Mouse (Mus musculus) right cerebral cortex, postnatal 4 days (tissue): ENCODE data around the gene Tnr.

Experiments
- DNase-seq: peaks from one replicate; pipeline ENCODE4 v3.0.0-alpha.2; 2022

Gene Tnr

DNA sequence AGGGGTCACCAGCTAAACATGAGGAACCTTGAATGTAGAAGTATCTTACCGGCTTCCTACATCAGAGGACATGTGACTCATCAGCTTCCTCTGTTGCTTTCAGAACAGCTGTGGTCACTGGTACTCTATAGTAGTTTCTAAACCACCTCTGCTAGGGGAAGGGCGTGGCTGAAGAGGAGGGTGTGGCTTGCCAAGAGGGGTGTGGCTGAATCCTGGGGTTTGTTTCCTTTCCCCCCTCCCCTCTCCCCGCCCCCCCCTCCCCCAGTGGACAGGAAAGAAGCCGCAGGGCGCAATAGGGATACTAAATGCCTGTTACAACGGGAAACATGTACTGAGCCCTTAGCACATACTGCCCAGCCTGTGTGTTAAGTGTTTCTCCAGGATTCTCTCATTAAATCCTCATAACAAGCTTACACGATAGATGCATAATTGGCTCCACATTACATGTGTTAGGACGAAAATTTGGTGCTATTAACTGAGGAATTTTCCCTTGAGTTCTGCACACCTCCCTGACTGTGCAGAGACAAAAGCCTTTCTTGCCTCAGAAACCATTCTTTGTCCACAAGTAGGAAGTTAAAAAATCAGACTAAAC lies 289.3 kb downstream of the Tnr start:
- DNase-seq, result no peak

GRCm38 (mm10) chr1:159814348-159814747 lies 290.8 kb downstream of the Tnr start:
- DNase-seq, result no peak

DNA sequence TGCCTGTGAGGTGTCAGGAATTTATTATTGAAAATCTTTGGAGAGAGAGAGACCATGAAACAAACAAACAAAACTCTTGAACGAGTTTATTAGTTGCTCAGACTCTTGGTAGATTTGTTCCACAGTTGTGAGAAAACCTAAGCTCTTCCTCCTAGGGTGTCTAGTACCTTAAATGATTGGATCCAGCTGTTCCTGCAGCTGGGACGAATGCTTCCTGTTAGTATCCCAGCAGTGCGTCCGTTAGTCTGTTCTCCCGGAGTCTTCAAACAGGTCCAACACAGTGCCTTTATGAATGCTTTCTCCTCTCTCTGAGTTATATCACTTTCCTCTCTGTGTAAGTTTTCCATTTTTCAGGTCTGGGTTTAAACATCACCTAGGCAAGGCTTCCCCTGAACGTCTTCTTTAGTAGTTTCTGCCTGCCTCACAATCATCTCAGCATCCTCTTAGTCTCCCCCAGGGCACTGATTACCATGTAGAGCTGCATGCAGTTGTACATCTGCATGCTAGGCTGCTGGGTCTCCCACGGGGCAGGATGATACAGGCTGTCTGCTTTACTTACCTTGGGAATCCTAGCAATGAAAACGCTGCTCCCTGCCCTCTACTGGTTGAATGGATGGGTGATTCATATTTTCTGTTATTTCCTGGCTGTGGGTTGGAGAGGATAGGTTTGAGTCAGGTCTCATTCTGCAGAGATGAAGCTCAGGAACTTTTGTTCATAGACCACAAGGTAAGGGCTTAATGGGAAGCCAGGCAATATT lies 293.2 kb downstream of the Tnr start:
- DNase-seq, result no peak

- DNase-seq, result peak; percentile 11
Observed at GRCm38 (mm10) chr1:159819511-159819910, 295.9 kb downstream of the Tnr start.

DNA sequence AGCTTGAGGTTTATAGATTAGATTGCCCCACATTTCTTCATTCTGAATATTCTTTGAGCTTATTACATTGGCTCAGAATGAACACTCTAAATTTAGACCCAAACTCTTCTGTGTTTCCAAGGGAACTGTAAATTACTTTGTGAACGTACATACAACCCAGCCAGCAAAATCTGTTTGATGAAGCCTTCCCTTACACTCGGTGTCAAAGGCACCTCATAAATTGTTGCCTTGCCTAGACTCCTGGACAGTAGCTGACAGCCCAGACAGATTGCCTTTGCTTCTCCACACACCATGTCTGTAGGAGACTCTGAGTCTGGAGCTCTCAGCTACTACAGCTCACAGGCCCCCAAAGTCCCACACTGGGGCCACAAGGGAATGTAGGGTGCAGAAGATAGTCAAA lies 298.8 kb downstream of the Tnr start:
- DNase-seq, result peak; percentile 29

- DNase-seq, result no peak
Observed at GRCm38 (mm10) chr1:159828531-159828930, 305.0 kb downstream of the Tnr start.

GRCm38 (mm10) chr1:159833165-159833564 lies 309.6 kb downstream of the Tnr start:
- no peak for DNase-seq

DNA sequence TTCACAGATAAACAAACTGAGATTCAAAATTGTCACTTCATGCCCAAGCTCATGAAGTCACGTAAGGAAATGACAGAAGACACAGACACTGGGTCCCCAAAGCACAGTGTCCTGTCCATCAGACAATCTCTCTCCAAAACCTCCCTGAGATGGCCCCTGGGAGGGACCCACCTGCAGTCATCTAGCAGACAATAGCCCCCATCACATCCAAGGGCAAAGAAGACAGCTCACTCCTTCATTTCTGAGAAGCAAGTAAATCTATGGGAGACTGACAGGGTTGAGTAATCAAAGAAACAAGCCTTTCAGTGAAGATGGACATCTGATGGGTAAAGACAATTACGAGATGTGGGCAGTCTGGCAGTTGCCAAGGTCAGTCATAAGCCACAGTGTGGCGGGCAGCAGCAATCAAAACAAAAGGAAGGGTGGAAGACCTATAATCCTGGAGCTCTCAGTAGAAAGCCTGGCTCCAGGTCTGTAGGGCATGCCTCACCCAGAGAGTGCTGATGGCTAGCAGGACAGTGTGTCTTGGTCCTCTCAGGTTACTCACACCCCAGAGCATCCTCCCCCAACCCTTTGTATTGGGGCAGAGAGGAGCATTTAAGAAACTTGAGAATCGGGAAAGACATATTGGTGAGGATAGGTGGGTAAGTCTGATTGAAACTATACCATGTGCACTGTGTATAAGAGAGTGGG lies 310.2 kb downstream of the Tnr start:
- no peak for DNase-seq

DNA sequence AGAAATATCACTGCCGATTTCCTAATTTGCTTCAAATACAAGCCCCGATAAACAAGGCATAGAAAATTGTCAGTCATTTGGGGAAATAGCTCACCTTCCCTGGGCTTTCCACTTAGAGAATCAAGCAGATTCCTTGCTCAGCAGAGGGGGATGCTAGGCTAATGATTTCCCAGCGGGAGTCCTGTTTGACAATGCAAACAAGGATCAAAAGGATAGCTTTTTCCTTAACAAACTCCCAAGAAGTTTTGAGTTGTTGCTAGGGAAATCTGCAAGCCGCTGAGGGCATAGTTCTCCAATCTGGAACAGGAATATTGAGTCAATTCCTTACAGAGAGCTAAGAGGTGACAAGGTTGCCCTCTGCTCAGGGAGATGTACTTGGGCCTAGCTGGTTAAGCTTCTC lies 311.6 kb downstream of the Tnr start:
- no peak for DNase-seq

DNA sequence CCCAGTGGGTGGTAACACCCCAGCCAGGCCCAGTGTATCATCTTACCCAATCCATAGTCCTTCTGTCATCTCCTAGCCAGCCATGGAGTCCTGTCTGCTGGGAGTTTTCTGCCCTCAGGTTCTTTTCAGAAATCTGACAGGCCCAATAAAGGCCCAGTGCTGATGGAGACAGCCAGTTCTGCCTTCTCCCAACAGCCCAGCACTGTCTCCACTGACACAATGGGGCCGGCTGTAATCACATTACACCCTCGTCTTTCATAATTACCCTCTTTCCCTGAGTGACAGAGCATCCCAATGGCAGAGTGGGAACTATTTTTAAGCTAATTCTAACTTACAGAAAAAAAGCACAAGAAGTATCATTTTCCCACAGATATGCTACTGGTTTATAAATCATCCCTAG lies 316.8 kb downstream of the Tnr start:
- no peak for DNase-seq

- DNase-seq, result no peak
Observed at GRCm38 (mm10) chr1:159842876-159843275, 319.3 kb downstream of the Tnr start.

DNA sequence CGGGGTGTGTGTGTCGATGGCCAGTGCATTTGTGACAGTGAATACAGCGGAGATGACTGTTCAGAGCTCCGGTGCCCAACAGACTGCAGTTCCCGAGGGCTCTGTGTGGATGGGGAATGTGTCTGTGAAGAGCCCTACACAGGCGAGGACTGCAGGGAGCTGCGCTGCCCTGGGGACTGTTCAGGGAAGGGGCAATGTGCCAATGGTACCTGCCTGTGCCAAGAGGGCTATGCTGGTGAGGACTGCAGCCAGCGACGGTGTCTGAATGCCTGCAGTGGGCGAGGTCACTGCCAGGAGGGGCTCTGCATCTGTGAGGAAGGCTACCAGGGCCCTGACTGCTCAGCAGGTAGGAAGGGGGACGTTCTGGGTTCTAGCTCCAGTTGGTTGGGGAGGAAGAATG lies 328.5 kb downstream of the Tnr start:
- no peak for DNase-seq

DNA sequence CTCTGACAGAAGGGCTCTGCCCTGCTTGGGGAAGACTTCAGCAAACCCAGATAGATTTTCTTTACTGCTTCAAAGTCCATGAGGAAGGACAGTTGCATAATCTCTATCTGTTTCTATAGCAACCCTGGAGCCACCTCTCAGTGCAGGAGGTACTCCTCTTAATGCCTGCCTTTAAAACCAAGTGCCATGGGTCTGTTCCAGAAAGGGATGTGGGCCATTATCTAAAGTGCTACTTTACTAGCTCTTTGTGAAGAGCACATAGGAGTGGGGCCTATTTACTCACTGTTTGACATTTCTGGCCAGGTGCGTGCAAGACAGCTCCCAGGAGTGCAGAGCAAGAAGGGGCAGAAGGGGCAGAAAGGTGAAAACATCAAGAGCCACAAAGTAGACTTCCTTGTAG lies 330.7 kb downstream of the Tnr start:
- no peak for DNase-seq

GRCm38 (mm10) chr1:159861782-159862474 lies 338.4 kb downstream of the Tnr start:
- DNase-seq, result no peak

DNA sequence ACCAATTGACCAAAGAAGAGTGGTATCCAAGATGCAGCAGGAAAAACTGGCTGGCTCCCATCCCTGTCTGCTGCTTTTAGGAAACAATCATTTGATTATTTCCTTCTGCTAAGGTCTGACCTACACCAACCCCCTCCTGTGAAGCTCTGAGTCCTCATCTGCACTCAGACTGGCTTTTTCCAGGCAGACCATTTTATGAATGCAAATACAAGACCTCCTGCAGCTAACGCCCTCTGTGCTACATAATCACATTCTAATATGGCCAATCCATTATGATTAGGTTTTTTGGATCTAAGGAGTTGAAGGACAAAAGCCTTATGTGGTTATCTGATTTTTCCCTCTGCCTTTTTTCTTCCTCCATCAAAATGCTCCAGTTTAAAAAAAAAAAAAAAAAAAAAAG lies 342.1 kb downstream of the Tnr start:
- DNase-seq, result no peak

- DNase-seq, result no peak
Observed at GRCm38 (mm10) chr1:159869619-159870441, 346.3 kb downstream of the Tnr start.

- DNase-seq, result no peak
Observed at GRCm38 (mm10) chr1:159872866-159873265, 349.3 kb downstream of the Tnr start.

DNA sequence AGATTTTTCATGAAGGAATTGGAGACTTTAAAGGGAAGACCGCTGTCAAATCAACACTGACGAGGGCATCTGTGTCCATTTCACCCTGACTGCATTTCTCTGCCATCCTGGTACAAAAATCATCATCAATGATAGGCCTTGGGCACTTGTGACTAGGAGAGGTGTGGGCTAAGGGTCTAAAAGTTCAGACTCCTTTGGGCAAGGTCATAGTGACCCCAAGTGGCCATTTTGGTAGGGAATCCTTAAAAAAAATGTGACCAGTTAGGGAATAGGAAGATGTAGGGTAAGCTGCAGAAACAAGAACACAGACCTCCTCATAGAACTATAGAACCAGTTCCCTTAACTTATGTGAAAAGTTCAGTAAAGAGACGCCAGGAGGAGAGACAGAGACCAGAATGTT lies 355.1 kb downstream of the Tnr start:
- DNase-seq, result no peak

DNA sequence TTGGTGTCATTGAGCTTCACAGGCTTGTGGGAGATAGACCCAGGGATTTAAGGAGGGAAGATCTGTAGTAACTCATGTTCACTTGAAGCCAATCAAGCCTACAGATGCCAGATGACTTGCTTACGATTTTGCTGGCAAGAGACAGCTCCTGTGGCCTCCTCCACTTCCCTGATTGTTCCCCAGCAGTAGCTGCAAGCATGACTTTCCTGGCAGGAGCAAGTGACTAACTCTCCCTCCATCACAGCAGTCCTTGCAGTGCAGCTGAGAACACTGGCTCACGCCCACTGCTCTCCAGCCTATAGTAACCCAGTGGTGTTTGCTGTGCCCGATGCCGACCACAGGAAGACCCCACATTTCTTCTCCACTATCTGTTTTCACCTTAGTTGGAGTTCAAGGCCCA lies 356.3 kb downstream of the Tnr start:
- no peak for DNase-seq

DNA sequence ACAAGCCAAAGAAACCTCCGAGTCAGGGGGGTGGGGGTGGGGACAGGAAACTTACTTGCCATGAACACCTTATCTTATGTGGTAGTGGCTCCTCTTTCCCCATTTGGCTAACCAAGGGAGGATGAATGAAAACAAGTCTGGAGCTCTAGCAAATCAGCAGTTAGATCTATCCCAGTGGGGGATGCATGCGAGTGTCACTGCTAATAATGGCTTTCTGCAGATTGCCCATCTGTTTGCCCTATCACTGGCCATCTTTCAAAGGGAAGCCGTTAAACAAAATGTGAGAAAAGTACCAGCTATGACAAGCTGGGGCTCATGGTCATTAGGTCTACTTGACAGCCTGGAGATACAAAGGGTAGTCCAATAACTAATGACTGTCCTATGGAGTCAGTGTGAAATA lies 361.9 kb downstream of the Tnr start:
- DNase-seq, result no peak

- DNase-seq, result no peak
Observed at GRCm38 (mm10) chr1:159888611-159889010, 365.0 kb downstream of the Tnr start.

- no peak for DNase-seq
Observed at GRCm38 (mm10) chr1:159889012-159889765, 365.6 kb downstream of the Tnr start.
